Mouse (Mus musculus) gastrocnemius, postnatal 14 days (tissue): ENCODE measurements around the gene Olfr281. TPM values are rescaled to one million over a fixed set of nuclear protein-coding genes. Genes with fewer than 3 reads are reported as not detected.

ENCODE experiments used
- DNase-seq: peaks from one replicate; pipeline ENCODE4 v3.0.0; 2021; ENCODE audit warnings: mixed read lengths
- intact Hi-C: fragments of 180-260 bp; cut with DNase I; formaldehyde crosslinking; loops from one replicate; pipeline ENCODE4 v1.15.1; 2025; ENCODE audit warnings: low total_unique reads
- total RNA-seq, 2 experiments: library from RNA; stranded (reverse); gene quantifications; 2 replicates each; pipeline ENCODE4 v1.2.3; 2021

Gene Olfr281
- total RNA-seq, 2 experiments from 2014 or later: not detected

DNA sequence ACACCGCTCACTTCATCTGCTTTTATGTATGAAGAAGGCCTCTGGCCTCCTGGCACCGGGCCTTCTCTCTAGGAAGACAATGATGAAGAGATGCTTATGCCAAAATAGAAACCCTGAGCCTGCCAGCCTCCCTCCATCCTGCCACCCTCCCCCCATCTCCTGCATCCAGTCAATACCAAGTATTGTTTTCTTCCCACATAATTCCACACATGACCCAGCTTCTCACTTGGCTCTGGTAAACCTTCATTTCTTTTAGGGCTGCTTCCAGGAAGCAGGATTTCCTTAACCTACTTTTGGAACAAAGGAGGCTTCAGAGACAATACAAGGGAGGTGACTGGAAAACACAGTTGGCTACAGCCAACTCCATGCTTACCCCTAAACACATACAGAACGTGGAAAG lies 30.3 kb downstream of the Olfr281 start, which contains the start of gene Lalba:
Gene Lalba, minus strand, starts transcription at position 21 of the 400 bp plus-strand sequence.
- no peak for DNase-seq
- intact Hi-C loops: no loop called here

DNA sequence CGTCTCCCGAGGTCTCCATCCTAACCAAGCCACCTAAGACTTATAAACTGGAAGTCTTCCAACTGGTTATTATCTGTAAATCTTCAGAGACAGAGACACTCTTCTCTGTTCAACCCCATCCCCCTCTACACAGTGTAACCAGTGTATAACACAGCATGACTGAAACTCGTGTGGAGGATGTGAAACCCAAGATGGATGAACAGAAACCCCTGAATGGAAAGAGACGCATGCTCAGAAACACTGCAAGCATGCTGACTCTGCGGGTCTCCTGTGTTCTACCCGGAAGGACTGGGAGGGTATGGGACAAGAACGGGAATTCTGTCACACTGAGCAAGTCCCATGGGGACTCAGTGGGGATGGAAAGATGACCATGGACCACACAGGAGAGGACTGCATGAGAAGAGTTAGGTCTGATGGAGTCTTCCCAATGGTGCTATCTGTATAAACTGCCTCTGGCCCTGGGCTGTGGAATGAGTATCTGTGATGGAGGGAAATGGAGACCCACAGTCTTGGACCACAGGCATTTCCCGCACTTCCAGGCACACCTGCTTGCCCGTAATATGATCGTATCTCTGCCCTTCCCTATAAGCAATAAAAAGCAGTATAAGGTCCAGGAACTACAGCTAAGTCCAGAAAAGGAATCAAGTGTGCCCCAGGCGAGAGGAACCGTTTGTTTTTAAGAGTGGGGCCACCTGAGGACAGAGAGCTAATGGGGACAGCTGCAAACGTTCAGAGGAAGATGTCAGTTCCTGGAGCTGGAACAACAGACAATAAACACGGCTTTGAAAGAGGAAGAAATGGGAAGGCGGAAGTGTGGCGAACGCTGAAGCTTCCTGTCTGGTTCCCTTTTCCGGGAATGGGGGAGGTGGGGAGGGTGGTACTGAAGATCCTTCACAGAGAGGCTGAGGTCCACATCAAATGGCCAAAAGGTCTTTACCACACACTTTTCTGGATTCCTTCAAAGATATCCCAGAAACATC lies 31.8 kb downstream of the Olfr281 start:
- peak; percentile 52 for DNase-seq
- intact Hi-C loops: no loop called here

DNA sequence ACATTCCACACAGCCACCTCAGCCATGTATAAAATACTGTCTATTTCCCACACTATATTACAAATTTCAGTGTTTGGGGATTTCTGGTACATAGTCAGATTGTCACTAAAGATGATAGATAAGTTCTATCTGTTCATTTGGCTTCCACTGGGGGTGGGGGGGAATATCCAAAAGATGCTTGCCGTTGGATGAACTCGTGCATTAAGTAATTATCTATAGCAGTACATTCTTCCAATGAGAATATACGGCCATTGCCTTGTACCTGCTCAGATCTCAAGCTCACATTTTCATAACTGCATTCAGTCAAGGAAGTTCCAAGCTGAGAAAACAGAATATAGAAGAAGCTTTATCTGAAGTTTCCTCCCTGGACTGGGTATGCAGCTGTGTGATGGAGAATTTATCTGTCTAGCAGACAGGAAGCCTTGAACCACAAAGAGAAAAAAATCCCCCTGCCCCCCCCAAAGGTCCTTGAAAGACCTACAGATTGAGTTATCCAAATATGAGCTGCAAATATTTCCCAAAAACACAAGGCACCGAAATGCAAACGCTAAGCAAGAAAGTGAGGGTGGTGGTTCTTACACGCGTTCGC lies 34.1 kb downstream of the Olfr281 start:
- intact Hi-C loops: no loop called here
- no peak for DNase-seq

DNA sequence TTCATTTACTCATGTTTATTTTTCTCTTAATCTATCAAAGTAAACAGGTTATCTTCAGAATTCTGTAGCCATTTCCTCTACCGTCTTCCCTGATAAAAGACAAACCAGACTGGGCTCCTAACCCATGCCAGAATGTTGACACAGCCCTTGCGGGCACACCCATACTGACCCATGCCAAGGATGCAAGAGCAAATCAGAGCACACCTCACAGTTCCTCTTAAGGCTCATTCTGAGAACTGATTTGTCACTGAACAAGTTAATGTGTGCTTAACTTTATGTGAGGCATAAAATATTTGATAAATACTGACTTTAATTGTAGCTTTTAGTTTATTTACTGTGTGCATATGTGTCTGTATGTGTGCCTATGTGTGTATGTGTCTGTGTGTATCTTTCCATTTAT lies 38.9 kb downstream of the Olfr281 start:
- DNase-seq: no peak
- intact Hi-C loops: no loop called here

DNA sequence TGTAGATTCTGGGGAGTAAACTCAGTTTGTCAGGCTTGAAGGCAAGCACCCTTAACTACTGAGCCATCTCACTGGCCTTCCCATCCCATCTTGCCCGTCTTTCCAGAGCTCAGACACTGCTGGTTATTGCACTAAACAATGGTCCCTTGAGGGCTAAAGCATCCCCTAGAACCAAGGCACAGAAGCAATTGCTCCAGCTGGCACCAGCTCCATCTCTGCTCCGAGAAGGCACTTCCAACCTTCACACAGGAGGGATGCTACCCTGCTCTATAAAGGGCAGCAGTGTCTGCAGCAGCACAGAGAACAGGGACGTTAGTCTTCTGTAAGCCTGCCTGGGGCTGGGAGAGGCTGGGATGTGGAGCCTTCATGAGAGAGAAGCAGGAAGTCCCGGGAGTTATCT lies 39.7 kb downstream of the Olfr281 start, which contains the start of gene Olfr279:
Gene Olfr279, plus strand, starts transcription at position 301 of the 400 bp plus-strand sequence.
- intact Hi-C loops: no loop called here

DNA sequence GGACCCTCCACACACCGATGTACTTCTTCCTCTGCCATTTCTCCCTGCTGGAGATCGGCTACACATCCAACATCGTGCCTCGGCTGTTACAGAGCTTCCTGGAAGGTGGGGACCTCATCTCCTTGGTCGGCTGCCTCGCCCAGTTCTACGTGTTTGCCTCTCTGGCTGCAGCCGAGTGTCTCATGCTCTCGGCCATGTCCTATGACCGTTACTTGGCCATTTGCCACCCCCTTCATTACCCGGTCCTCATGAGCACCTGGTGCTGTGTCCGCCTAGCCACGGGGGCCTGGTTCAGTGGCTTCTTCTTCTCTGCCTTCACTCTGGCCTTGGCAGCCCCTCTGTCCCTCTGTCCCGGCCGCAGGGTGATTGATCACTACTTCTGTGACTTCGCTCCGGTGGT lies 45.2 kb downstream of the Olfr281 start:
- no peak for DNase-seq
- intact Hi-C loops: no loop called here

More for the DNA sequence above, 39.7 kb downstream of the Olfr281 start, which contains the start of gene Olfr279:
- DNase-seq: no peak

DNA sequence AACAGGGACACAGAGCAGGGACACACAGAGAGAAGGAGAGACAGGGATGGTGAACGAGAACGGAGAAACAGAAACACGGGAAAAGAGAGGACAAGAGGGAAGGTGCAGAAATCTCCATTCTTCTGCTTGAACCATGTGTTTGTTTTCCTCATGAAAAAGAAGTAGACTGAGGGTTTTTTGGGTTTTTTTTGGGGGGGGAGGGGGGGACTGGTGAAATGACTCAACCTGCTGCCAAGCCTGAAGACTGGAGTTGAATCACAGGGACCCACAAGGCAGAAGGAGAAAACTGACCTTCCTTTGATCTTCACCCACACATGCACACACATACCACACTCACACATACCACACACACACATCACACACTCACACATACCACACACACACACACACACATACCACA lies 50.9 kb downstream of the Olfr281 start:
- intact Hi-C loops: no loop called here
- DNase-seq: no peak

DNA sequence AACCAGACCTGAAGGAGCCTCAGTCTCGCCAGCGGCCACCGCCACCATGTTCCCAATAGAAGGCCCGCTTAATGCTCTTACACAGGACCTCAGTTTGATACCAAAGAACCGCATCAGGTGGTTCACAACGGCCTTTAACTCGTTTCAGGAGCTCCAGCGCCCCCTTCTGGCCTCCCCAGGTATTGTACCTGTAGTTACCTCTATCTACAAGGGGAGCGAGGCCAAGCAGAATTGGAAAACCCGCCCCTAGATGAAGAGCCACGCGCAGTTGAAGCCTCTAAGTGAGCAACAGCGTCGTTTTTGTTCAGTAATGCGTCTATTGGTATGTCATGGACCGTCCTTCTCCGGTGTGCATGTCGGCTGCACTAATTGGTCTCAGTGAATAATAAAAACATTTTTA lies 52.1 kb downstream of the Olfr281 start:
- intact Hi-C loops: no loop called here
- peak; percentile 70 for DNase-seq

DNA sequence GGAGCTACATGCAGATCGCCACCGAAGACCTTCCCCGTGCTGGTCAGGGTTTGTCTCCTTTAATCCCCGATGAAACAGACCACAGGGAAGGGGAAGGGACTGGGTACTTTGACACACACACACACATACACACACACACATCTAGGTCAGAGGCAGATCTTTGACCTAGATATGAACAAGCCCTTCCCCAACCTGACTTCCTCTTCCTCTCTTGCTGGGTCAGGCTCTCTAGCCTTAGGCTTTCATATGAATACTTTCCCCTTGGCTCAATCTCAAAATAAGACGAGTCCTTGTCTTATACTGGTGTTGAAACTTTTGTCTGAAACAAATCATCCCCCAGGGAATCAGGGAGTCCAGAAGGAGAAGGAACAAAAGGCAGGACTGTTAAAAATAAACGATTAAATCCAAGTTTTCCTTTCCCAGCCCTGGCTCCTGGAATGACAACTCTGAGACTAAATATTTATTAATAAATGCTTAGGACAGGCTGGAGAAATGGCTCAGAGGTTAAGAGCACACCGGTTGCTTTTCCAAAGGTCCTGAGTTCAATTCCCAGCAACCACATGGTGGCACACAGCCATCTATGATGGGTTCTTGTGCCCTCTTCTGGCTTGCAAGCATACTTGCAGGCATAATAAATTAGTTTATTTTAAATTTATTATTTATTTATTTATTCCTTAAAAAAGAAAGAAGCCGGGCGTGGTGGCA lies 54.0 kb downstream of the Olfr281 start:
- no peak for DNase-seq
- intact Hi-C loops: no loop called here

DNA sequence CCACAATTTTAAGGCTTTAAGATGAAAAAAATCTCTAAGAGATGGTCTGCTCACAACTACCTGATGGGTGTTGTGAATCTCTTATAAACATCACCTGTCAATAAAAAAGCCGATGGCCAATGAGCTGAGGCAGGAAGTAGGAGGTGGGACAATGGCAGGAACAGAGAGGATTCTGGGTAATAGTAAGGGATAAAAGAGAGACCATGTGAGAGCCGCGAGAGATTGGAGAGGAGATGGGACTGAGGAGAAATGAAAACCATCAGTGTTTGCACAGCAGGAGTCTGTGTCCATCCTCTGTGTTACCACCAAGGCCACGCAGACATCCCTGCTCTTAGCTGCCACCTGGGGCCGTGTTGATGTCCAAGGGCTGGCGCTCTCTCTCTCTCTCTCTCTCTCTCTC lies 54.9 kb downstream of the Olfr281 start:
- intact Hi-C loops: no loop called here
- no peak for DNase-seq

DNA sequence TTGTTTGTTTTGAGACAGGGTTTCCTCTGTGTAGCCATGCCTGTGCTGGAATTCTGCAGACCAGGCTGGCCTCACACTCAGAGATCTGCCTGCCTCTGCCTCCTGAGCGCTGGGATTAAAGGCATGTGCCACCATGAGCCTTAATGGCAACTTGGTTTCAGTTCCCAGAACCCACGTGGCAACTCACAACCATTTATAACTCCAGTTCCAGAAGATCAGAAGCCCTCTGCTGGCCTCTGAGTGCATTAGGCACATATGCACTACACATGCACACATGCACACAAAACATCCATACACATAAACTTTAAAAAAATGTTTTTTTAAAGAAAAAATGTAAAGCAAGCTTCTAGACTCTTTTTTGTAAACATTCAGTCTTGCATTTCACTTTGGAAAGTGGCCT lies 57.0 kb downstream of the Olfr281 start:
- intact Hi-C loops: no loop called here
- no peak for DNase-seq

Other genes starting within 250 kb of the Olfr281 start
- not detected for gene Gm44579, start 231.6 kb upstream of the Olfr281 start, total RNA-seq
- not detected for gene Olfr287, start 231.5 kb upstream of the Olfr281 start, total RNA-seq
- not detected for gene Olfr286, start 218.1 kb upstream of the Olfr281 start, total RNA-seq
- gene H1fnt, start 195.3 kb upstream of the Olfr281 start, total RNA-seq: not detected
- 10 to 100 TPM; 12.3 to 14.9 TPM for gene Zfp641, start 156.4 kb upstream of the Olfr281 start, total RNA-seq
- not detected for gene Olfr285, start 135.2 kb upstream of the Olfr281 start, total RNA-seq
- gene Olfr284, start 111.6 kb upstream of the Olfr281 start, total RNA-seq: not detected
- gene Olfr283, start 71.6 kb upstream of the Olfr281 start, total RNA-seq: not detected
- gene Olfr282, start 21.4 kb upstream of the Olfr281 start, total RNA-seq: not detected
- not detected for gene OR5BS1P, start 17.3 kb downstream of the Olfr281 start, total RNA-seq
- not detected for gene Lalba, start 30.1 kb downstream of the Olfr281 start, total RNA-seq
- gene Olfr279, start 39.8 kb downstream of the Olfr281 start, total RNA-seq: not detected
- gene Kansl2, start 81.7 kb downstream of the Olfr281 start, total RNA-seq: 10 to 100 TPM; 52.5 to 56.9 TPM
- gene Ccnt1, start 118.3 kb downstream of the Olfr281 start, total RNA-seq: 10 to 100 TPM; 20.4 to 20.6 TPM
- under 1 TPM in 1 of 2 experiments, not detected in 1; 0.44 TPM for gene 4930415O20Rik, start 118.4 kb downstream of the Olfr281 start, total RNA-seq
- gene Adcy6, start 157.5 kb downstream of the Olfr281 start, total RNA-seq: 10 to 100 TPM; 33.1 to 36.4 TPM
- gene Cacnb3, start 178.3 kb downstream of the Olfr281 start, total RNA-seq: 1 to 10 TPM; 6.6 to 9.5 TPM
- 10 to 100 TPM; 45.1 to 48.1 TPM for gene Ddx23, start 210.3 kb downstream of the Olfr281 start, total RNA-seq
- gene Rnd1, start 224.9 kb downstream of the Olfr281 start, total RNA-seq: 1 to 10 TPM in 1 of 2 experiments, under 1 TPM in 1; 0.40 to 1.2 TPM